ENCODE assay signal across 11 mouse cellular contexts in the genomic region with DNA sequence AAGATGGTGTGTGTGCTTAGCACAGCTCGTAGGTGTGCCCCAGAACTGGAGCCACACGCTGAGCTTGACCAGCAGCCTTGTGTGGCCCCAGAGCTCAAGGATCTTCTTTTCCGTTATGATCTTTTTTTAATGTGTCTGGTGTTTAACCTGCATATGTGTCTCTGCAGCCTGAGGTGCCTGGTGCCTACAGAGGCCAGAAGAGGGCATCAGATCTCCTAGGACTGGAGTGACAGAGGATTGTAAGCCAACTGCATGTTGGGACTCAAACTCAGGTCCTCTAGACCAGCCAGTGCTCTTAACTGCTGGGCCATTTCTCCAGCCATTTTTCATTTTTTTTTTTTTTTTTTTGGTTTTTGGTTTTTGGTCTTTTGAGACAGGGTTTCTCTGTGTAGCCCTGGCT. TPM values are rescaled to one million over a fixed set of nuclear protein-coding genes. Genes with fewer than 3 reads are reported as not detected.
DNase-seq lines count a peak whose midpoint lies in the region; ATAC-seq and TF ChIP-seq lines count a peak whose summit lies in the region.
"Had no signal": no experiment of that assay in that cellular context is flagged by ENCODE, and none has a peak within 500 bp of the region (broad histone marks: within the 10 kb centered on the region; RNA-seq: fewer than 3 reads in every experiment).

No protein-coding gene starts in this region.

- TF ChIP-seq EP300 in liver, postnatal 0 days (IDR thresholded peaks at IDR 0.05; ENCODE audit: low read depth), result no peak

- H3K4me2 ChIP-seq in hindbrain, postnatal 0 days (ENCODE audit: low read depth, low read length), result no peak overlapping the region
- no peak overlapping the region for H3K4me2 ChIP-seq in liver, postnatal 0 days (ENCODE audit: low read depth, low read length)
- H3K4me2 ChIP-seq in midbrain, embryonic 16.5 days (ENCODE audit: low read length), result no peak overlapping the region
- H3K4me2 ChIP-seq: midbrain, embryonic 13.5 days had no signal

- no peak for DNase-seq in hindbrain, postnatal 0 days (ENCODE audit: low spot score)
- no peak for DNase-seq in hindbrain, embryonic 10.5 days (ENCODE audit: low spot score)
- peak; percentile 64 for DNase-seq in 416B (ENCODE audit: low read depth)
- DNase-seq in NIH3T3 (ENCODE audit: low read depth), result peak; percentile 20
- DNase-seq in liver, postnatal 0 days, result no peak
- no peak for DNase-seq in right cerebral cortex, adult 2 months (ENCODE audit: low spot score in 2 of 2)
- no peak for DNase-seq in forebrain, embryonic 10.5 days (ENCODE audit: extremely low spot score, low spot score)
- DNase-seq: kidney, postnatal 14 days had no signal

- no peak overlapping the region for H3K4me3 ChIP-seq in hindbrain, postnatal 0 days (ENCODE audit: low read length)
- no peak overlapping the region for H3K4me3 ChIP-seq in hindbrain, embryonic 10.5 days
- no peak overlapping the region for H3K4me3 ChIP-seq in liver, postnatal 0 days (ENCODE audit: low read depth, low read length)
- H3K4me3 ChIP-seq in midbrain, embryonic 16.5 days (ENCODE audit: low read depth, low read length), result no peak overlapping the region
- H3K4me3 ChIP-seq in forebrain, embryonic 10.5 days, result no peak overlapping the region
- H3K4me3 ChIP-seq: midbrain, embryonic 13.5 days had no signal

- H3K4me1 ChIP-seq in hindbrain, postnatal 0 days (ENCODE audit: insufficient read depth, low read length), result no peaks in the 10 kb centered on the region
- peaks cover 7% of the 10 kb centered on the region for H3K4me1 ChIP-seq in hindbrain, embryonic 10.5 days (replicated peaks)
- peaks cover 6% of the 10 kb centered on the region for H3K4me1 ChIP-seq in liver, postnatal 0 days (ENCODE audit: insufficient read depth)
- H3K4me1 ChIP-seq in midbrain, embryonic 16.5 days (ENCODE audit: control insufficient read depth, insufficient read depth, low read length), result peaks cover 4% of the 10 kb centered on the region
- peaks cover 8% of the 10 kb centered on the region for H3K4me1 ChIP-seq in forebrain, embryonic 10.5 days

- peak; percentile 21; the same call in 1 of the 2 replicates for TF ChIP-seq CTCF in hindbrain, postnatal 0 days (IDR thresholded peaks at IDR 0.05; ENCODE audit: low read depth)
- TF ChIP-seq CTCF in liver, postnatal 0 days (IDR thresholded peaks at IDR 0.05; ENCODE audit: low read depth), result peak; percentile 59

- no peak overlapping the region for H3K27ac ChIP-seq in hindbrain, postnatal 0 days
- H3K27ac ChIP-seq in hindbrain, embryonic 10.5 days, result no peak overlapping the region
- H3K27ac ChIP-seq in liver, postnatal 0 days (ENCODE audit: low read depth), result no peak overlapping the region
- no peak overlapping the region for H3K27ac ChIP-seq in midbrain, embryonic 16.5 days (ENCODE audit: low read length)
- H3K27ac ChIP-seq in forebrain, embryonic 10.5 days, result no peak overlapping the region
- H3K27ac ChIP-seq: midbrain, embryonic 13.5 days had no signal

- H3K9ac ChIP-seq in hindbrain, postnatal 0 days (replicated peaks; ENCODE audit: low read length), result no peak overlapping the region
- no peak overlapping the region for H3K9ac ChIP-seq in liver, postnatal 0 days (replicated peaks)
- no peak overlapping the region for H3K9ac ChIP-seq in midbrain, embryonic 16.5 days (ENCODE audit: low read depth, low read length)
- H3K9ac ChIP-seq: midbrain, embryonic 13.5 days had no signal

- H3K27me3 ChIP-seq in hindbrain, postnatal 0 days (ENCODE audit: insufficient read depth, low read length), result no peaks in the 10 kb centered on the region
- H3K27me3 ChIP-seq in hindbrain, embryonic 10.5 days (ENCODE audit: insufficient read depth, poor library complexity, severe bottlenecking), result no peaks in the 10 kb centered on the region
- H3K27me3 ChIP-seq in liver, postnatal 0 days (ENCODE audit: insufficient read depth, low read length), result no peaks in the 10 kb centered on the region
- H3K27me3 ChIP-seq in midbrain, embryonic 16.5 days (ENCODE audit: control insufficient read depth, insufficient read depth, low read depth, low read length), result no peaks in the 10 kb centered on the region
- no peaks in the 10 kb centered on the region for H3K27me3 ChIP-seq in forebrain, embryonic 10.5 days (ENCODE audit: poor library complexity, severe bottlenecking)
- H3K27me3 ChIP-seq: midbrain, embryonic 13.5 days; Patski had no signal

- peaks cover 28% of the 10 kb centered on the region for H3K36me3 ChIP-seq in hindbrain, postnatal 0 days (ENCODE audit: insufficient read depth, low read length)
- peaks cover 62% of the 10 kb centered on the region for H3K36me3 ChIP-seq in hindbrain, embryonic 10.5 days
- H3K36me3 ChIP-seq in liver, postnatal 0 days (replicated peaks; ENCODE audit: insufficient read depth, low read length), result peaks cover 18% of the 10 kb centered on the region
- peaks cover 5% of the 10 kb centered on the region; the same call in 1 of the 2 replicates for H3K36me3 ChIP-seq in midbrain, embryonic 16.5 days (ENCODE audit: control insufficient read depth, insufficient read depth, low read length)
- H3K36me3 ChIP-seq in forebrain, embryonic 10.5 days (replicated peaks), result peaks cover 66% of the 10 kb centered on the region

- ATAC-seq in hindbrain, postnatal 0 days, result no peak
- ATAC-seq in liver, postnatal 0 days, result no peak
- ATAC-seq in midbrain, embryonic 16.5 days, result no peak
- ATAC-seq: midbrain, embryonic 13.5 days; Patski had no signal

- H3K9me3 ChIP-seq in hindbrain, postnatal 0 days (ENCODE audit: low read length), result no peaks in the 10 kb centered on the region
- H3K9me3 ChIP-seq in hindbrain, embryonic 10.5 days, result no peaks in the 10 kb centered on the region
- H3K9me3 ChIP-seq in liver, postnatal 0 days (ENCODE audit: low read length), result no peaks in the 10 kb centered on the region
- no peaks in the 10 kb centered on the region for H3K9me3 ChIP-seq in midbrain, embryonic 16.5 days (replicated peaks; ENCODE audit: control insufficient read depth, low read length, poor library complexity, severe bottlenecking)
- no peaks in the 10 kb centered on the region for H3K9me3 ChIP-seq in forebrain, embryonic 10.5 days
- H3K9me3 ChIP-seq: midbrain, embryonic 13.5 days had no signal

- 94% methylated on average over 3 of the region's 3 CpGs for WGBS in hindbrain, postnatal 0 days
- 90% methylated on average over 3 of the region's 3 CpGs for WGBS in hindbrain, embryonic 10.5 days
- 81% methylated on average over 3 of the region's 3 CpGs for WGBS in liver, postnatal 0 days (ENCODE audit: insufficient replicate concordance)
- 100% methylated on average over 3 of the region's 3 CpGs for WGBS in midbrain, embryonic 16.5 days
- WGBS in forebrain, embryonic 10.5 days, result 93% methylated on average over 3 of the region's 3 CpGs

RNA-seq across cellular contexts. Expression of gene Coq5, which starts 5.3 kb away (rescaled TPM):
- total RNA-seq in hindbrain, postnatal 0 days (2014; rRNA removed), result 30.5 and 31.4 TPM in 2 replicates
- polyA plus RNA-seq in hindbrain, postnatal 0 days (2015; fragmentation: Nextera tagmentation; extraction: Ambion mirVana), result 47.1 and 47.5 TPM in 2 replicates
- polyA plus RNA-seq in hindbrain, embryonic 10.5 days (2016; fragmentation: Nextera tagmentation; extraction: Ambion mirVana), result 49.6 and 55.1 TPM in 2 replicates
- 19.5 and 19.6 TPM in 2 replicates for polyA plus RNA-seq in liver, postnatal 0 days (2015; fragmentation: Nextera tagmentation; extraction: Ambion mirVana)
- 52.8 and 56.1 TPM in 2 replicates for polyA plus RNA-seq in midbrain, embryonic 16.5 days (2015; fragmentation: Nextera tagmentation; extraction: Ambion mirVana)
- polyA plus RNA-seq in forebrain, embryonic 10.5 days (2016; fragmentation: Nextera tagmentation; extraction: Ambion mirVana), result 58.7 and 58.8 TPM in 2 replicates

RNA-seq across cellular contexts. Expression of gene Rnf10, which starts 12.0 kb away (rescaled TPM):
- 108 and 112 TPM in 2 replicates for total RNA-seq in hindbrain, postnatal 0 days (2014; rRNA removed)
- 141 and 145 TPM in 2 replicates for polyA plus RNA-seq in hindbrain, postnatal 0 days (2015; fragmentation: Nextera tagmentation; extraction: Ambion mirVana)
- polyA plus RNA-seq in hindbrain, embryonic 10.5 days (2016; fragmentation: Nextera tagmentation; extraction: Ambion mirVana), result 132 and 172 TPM in 2 replicates
- 75.4 and 78.4 TPM in 2 replicates for polyA plus RNA-seq in liver, postnatal 0 days (2015; fragmentation: Nextera tagmentation; extraction: Ambion mirVana)
- 172 and 176 TPM in 2 replicates for polyA plus RNA-seq in midbrain, embryonic 16.5 days (2015; fragmentation: Nextera tagmentation; extraction: Ambion mirVana)
- 119 and 132 TPM in 2 replicates for polyA plus RNA-seq in forebrain, embryonic 10.5 days (2016; fragmentation: Nextera tagmentation; extraction: Ambion mirVana)

RNA-seq across cellular contexts. Expression of gene Dynll1, which starts 16.1 kb away (rescaled TPM):
- total RNA-seq in hindbrain, postnatal 0 days (2014; rRNA removed), result 184 and 239 TPM in 2 replicates
- 1,016 and 1,030 TPM in 2 replicates for polyA plus RNA-seq in hindbrain, postnatal 0 days (2015; fragmentation: Nextera tagmentation; extraction: Ambion mirVana)
- polyA plus RNA-seq in hindbrain, embryonic 10.5 days (2016; fragmentation: Nextera tagmentation; extraction: Ambion mirVana), result 1,684 and 1,740 TPM in 2 replicates
- 388 and 399 TPM in 2 replicates for polyA plus RNA-seq in liver, postnatal 0 days (2015; fragmentation: Nextera tagmentation; extraction: Ambion mirVana)
- 1,084 and 1,126 TPM in 2 replicates for polyA plus RNA-seq in midbrain, embryonic 16.5 days (2015; fragmentation: Nextera tagmentation; extraction: Ambion mirVana)
- polyA plus RNA-seq in forebrain, embryonic 10.5 days (2016; fragmentation: Nextera tagmentation; extraction: Ambion mirVana), result 1,650 and 1,695 TPM in 2 replicates

RNA-seq across cellular contexts. Expression of gene Srsf9, which starts 42.2 kb away (rescaled TPM):
- total RNA-seq in hindbrain, postnatal 0 days (2014; rRNA removed), result 42.5 and 47.5 TPM in 2 replicates
- polyA plus RNA-seq in hindbrain, postnatal 0 days (2015; fragmentation: Nextera tagmentation; extraction: Ambion mirVana), result 119 and 127 TPM in 2 replicates
- 383 and 387 TPM in 2 replicates for polyA plus RNA-seq in hindbrain, embryonic 10.5 days (2016; fragmentation: Nextera tagmentation; extraction: Ambion mirVana)
- 86.0 and 90.6 TPM in 2 replicates for polyA plus RNA-seq in liver, postnatal 0 days (2015; fragmentation: Nextera tagmentation; extraction: Ambion mirVana)
- 118 and 132 TPM in 2 replicates for polyA plus RNA-seq in midbrain, embryonic 16.5 days (2015; fragmentation: Nextera tagmentation; extraction: Ambion mirVana)
- 399 and 417 TPM in 2 replicates for polyA plus RNA-seq in forebrain, embryonic 10.5 days (2016; fragmentation: Nextera tagmentation; extraction: Ambion mirVana)

RNA-seq across cellular contexts. Expression of gene Pop5, which starts 49.1 kb away (rescaled TPM):
- total RNA-seq in hindbrain, postnatal 0 days (2014; rRNA removed), result 28.8 and 55.6 TPM in 2 replicates
- polyA plus RNA-seq in hindbrain, postnatal 0 days (2015; fragmentation: Nextera tagmentation; extraction: Ambion mirVana), result 99.1 and 99.3 TPM in 2 replicates
- 104 and 114 TPM in 2 replicates for polyA plus RNA-seq in hindbrain, embryonic 10.5 days (2016; fragmentation: Nextera tagmentation; extraction: Ambion mirVana)
- 58.7 and 61.8 TPM in 2 replicates for polyA plus RNA-seq in liver, postnatal 0 days (2015; fragmentation: Nextera tagmentation; extraction: Ambion mirVana)
- 86.1 and 92.8 TPM in 2 replicates for polyA plus RNA-seq in midbrain, embryonic 16.5 days (2015; fragmentation: Nextera tagmentation; extraction: Ambion mirVana)
- polyA plus RNA-seq in forebrain, embryonic 10.5 days (2016; fragmentation: Nextera tagmentation; extraction: Ambion mirVana), result 116 and 119 TPM in 2 replicates

Comparison
In these comparisons a context has a peak if more than half of its experiments do, and no peak if none do; other contexts are left out.
1. DNase-seq: peak in 416B (single experiment) and NIH3T3 (single experiment); none in hindbrain, postnatal 0 days (single experiment), hindbrain, embryonic 10.5 days (single experiment), liver, postnatal 0 days (single experiment), right cerebral cortex, adult 2 months (0 of 2) and forebrain, embryonic 10.5 days (single experiment).